Mouse (Mus musculus): ENCODE data around the gene 2900026A02Rik.
A peak's percentile ranks its signal among the peaks of the same experiment; 100 is the strongest.

The 2900026A02Rik gene

DNA sequence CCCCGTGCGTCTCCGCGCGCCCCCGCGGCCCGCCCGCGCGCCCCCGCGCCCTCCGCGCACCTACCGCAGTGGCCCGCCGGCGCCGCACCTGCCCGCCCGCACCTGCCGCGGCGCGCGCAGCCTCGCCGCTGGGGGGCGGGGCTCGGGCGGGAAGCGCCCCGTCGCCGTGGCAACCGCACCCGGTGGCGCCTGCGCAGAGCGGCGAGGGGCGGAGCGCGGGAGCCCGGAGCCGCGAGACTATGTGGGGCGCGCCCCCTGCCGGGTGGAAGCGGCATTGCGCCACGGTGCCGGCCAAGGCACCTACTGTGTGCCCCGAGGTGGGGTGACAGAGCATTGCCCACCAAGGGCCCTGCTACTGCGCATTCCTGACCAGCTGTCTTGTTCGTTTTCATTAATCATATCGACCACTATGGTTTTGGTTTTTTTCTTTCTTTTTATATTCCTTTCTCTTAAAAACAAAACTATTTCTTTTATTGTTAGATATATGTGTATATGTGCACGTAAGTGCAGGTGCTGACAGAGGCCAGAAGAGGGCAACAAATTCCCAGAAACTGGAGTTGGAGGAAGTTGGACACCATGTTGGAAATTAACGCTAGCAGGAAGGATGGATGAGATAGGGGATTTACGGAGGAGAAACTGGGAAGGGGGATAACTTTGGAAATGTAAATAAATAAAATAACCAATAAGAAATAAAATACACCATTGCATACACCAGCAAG is at the start of gene 2900026A02Rik:
Gene 2900026A02Rik, minus strand, starts transcription at position 90 of the 719 bp plus-strand sequence.
- DNase-seq (ENCODE audit: low read depth, low spot score) = peak; percentile 80

GRCm38 (mm10) chr5:113270043-113270442 is 49.0 kb upstream of the 2900026A02Rik start:
- DNase-seq (ENCODE audit: low read depth, low spot score) = peak; percentile 87

GRCm38 (mm10) chr5:113268246-113268645 is 47.2 kb upstream of the 2900026A02Rik start:
- DNase-seq (ENCODE audit: low read depth, low spot score) = no peak

DNA sequence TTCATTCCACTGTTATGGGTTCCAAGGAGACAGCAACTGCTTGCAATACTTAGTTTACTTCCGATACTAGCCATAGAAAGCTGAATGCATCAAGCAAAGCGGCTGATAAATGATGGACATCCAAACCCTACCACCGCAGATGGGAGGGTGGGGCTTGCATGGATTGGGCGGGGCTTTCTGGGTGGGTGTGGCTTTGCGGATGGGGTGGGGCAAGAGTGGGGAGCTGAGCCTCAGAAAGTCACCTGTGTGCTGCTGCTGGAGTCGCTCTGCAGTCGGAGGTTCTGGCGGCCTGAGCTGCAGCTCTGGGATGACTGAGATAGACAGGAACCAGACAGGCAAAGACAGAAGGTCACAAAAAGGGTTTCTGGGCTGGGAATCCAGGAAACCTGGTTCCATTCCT is 44.6 kb upstream of the 2900026A02Rik start:
- peak; percentile 62 for DNase-seq (ENCODE audit: low read depth, low spot score)

DNA sequence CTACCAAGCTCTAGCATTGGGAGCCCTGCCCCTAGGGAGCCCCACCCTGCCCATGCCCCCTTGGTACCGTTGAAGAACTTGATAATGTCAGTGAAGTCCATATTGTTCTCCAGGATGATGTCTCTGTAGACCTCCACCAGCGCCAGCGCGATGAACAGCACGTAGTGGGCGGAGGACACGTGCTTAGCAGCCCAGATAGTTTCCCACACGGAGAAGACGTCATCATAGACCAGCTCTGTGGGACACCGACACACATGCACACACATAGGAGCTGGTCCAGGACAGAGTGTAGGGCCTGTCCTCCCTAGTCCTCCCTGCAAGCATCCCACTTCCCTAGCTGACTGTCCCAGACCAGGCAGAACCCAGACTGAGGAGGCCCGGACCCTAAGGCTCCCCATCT is 29.8 kb upstream of the 2900026A02Rik start:
- DNase-seq (ENCODE audit: low read depth, low spot score) = no peak

DNA sequence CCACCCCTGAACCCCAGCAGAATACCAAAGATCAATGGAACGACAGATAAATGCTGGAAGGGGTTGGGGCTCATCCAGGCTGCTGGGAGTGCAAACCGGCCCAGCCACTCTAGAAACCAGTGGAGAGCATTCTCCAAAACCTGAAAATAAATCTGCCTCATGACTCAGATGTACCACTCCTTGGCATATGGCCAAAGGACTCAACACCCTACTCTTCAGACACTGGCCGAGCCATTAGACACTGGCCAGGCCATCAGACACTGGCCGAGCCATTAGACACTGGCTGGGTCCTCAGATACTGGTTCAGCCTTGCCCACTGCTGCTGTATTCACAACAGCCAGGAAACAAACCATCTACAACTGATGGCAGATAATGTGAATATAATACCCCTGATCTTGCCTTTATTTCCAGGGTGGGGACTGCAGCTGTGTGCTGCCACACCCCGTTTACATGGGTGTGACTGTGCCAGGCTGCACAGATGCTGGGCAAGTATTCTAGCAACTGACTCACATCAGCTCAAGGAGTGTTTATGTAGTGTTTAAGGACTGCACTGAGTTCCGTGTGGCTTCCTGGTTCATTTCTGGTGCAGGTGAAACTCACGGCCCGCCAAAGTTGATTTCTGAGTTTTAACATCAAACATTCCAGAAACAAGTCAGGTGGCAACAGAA is 28.4 kb upstream of the 2900026A02Rik start:
- no peak for DNase-seq (ENCODE audit: low read depth, low spot score)

DNA sequence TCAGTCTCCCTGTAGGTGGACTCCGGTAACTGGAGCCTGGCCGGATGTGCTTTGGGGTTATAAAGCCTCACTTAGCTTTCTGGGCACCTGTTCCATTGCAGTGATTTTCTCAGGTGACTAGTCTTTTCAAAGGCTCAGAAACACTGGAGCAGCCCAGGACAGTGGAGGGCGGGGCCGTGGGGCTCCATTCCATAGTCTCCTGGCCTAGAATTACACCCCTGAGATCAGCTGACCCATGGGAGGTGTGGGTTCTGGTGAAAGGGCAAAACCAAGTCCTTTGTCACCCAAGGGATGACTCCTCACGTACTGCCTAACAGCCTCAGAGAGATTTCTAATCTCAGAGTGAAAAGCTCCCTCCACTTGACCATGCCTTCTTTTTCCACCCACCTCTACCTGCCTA is 9.2 kb upstream of the 2900026A02Rik start:
- DNase-seq (ENCODE audit: low read depth, low spot score) = no peak

- DNase-seq (ENCODE audit: low read depth, low spot score) = peak; percentile 88
Measured at GRCm38 (mm10) chr5:113226632-113227102, 5.6 kb upstream of the 2900026A02Rik start, which contains the start of gene Tmem211. Gene Tmem211, plus strand, starts transcription at chr5:113226909.

- DNase-seq (ENCODE audit: low read depth, low spot score) = no peak
Measured at GRCm38 (mm10) chr5:113225686-113226435, 4.8 kb upstream of the 2900026A02Rik start.

- peak; percentile 87 for DNase-seq (ENCODE audit: low read depth, low spot score)
Measured at GRCm38 (mm10) chr5:113225271-113225670, 4.2 kb upstream of the 2900026A02Rik start.

GRCm38 (mm10) chr5:113223888-113224287 is 2.9 kb upstream of the 2900026A02Rik start:
- DNase-seq (ENCODE audit: low read depth, low spot score) = peak; percentile 57

GRCm38 (mm10) chr5:113220383-113221146 is 471 bp downstream of the 2900026A02Rik start:
- peak; percentile 38 for DNase-seq (ENCODE audit: low read depth, low spot score)

DNA sequence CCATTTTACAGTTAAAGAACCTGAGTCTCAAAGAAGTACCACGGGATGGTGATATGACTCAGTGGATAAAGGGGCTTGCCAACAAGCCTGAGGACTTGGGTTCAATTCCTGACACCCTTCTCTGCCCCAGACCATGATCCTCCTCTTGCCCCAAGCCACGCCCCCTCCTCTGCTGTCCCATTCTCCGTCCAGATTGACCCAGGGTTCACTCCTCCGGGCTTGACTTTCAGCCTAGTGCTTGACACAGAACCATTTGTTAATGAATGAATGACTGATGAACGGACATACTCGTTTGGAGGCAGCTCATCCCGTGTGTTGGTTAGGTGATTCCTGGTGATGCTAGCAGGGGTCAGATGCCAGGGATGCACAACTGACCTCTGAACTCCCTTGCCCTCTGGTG is 1.2 kb downstream of the 2900026A02Rik start:
- DNase-seq (ENCODE audit: low read depth, low spot score) = no peak

- DNase-seq (ENCODE audit: low read depth, low spot score) = no peak
Measured at GRCm38 (mm10) chr5:113219450-113219849, 1.6 kb downstream of the 2900026A02Rik start.

DNA sequence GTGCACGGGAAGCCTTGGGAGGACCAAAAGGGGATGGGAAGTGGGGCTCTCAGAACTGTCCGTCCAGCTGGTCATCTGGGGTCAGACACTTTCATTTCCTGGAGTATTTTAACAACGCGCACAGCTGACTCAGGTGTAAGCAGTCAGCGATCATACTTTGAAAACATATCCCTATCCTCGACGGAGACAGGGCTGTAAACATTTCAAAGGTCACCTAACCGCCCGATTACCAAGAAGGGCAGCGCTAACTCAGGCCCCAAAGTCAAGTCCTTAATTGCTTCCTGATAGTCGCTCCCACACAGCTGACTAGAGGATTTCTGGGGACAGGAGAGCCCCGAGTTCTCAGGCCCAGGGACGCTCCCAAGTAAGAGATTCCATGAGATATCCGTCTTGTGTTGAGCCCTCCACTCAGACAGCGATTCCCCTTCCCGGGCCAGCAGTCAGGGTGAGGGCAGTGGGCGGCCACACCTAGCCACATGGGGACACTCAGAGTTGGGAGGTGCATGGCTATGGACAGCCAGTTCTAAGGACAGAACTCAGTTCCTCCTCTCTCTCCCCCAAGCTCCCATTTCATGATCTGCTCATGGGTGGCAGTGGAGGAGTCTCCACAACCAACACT is 2.3 kb downstream of the 2900026A02Rik start:
- DNase-seq (ENCODE audit: low read depth, low spot score) = no peak

GRCm38 (mm10) chr5:113217076-113217475 is 4.0 kb downstream of the 2900026A02Rik start:
- no peak for DNase-seq (ENCODE audit: low read depth, low spot score)

DNA sequence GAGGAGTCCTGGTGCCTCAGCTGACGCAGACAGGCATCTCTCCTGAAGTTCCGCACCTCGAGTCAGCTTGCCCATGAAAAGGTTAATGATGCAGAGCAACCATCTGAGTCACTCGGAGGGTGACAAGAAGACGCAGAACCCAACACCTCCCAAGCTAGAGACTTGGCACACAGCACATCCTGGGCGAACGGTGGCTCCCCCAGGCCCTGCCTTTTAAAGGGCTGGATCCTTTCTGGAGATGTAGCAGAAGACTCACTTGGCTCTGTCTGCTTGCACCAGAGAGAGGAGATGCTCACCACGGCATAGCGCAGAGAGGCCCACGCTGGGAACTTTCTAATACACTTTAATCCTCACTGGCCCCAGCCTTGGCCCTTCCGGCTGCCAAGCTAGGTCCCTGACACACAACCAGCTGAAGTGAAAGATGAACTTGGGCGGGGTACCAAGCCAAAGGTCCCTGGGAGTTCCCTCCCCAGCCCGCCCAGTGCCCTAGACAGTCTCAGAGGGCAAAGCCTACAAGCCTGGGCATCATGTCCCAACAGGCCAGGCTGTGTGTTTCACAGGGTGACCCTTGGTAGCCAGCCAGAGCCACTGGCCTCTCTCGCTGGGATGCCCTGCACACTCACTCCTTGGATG is 4.6 kb downstream of the 2900026A02Rik start:
- DNase-seq (ENCODE audit: low read depth, low spot score) = no peak

DNA sequence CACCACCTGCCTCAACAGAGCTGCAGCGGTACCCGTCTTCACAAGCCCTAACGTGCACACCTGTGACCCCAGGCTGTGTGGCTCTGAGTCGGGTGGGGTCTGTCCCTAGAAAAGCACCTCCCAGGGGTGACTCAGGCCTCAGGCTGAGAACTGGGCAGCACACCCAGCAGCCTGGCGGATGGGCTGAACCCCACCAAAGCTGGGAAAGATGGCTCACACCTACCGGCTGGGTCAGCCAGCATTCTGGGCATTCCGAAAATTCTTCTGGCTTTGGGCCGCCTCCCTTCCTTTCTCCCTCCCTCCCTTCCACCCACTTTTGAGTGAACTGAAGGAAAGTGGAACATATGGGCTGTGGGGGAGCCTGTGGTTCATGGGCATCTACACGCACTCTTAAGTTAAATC is 5.4 kb downstream of the 2900026A02Rik start:
- peak; percentile 38 for DNase-seq (ENCODE audit: low read depth, low spot score)

DNA sequence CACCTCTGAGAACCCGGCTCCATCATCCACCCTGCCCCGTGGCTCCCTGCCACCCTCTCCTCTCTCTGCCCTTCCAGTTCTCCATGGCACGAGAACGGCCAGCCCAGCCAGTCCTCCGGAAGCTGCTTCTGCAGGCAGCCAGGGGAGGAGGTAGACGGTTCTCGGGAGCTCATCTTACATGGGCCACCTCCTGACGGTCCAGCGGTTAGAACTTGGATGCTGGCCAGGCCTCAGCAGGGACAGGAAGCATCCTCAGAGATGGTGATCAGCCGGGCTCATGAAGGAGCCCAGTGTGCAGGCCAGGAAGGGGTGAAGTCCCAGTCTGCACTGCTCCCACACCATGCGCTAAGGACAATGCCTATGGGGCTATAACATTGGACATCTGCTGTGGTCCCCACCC is 6.6 kb downstream of the 2900026A02Rik start:
- no peak for DNase-seq (ENCODE audit: low read depth, low spot score)

DNA sequence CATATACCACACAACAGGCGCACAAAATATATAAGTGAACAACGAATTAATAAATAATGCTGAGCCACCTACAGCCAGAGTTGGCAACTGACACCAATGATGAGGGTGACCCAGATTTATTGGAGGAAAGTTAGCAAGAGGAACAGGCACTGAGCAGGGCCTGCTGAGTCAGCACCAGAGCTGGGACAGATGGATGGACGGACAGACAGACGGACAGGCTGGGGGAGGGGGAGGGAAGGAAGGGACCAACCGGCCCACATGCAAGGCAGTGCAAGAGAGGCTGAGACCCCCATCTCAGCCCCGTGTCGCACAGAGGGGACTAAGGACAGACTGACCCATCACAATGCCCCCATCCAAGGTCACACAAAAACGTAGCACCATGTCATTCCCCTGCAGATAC is 7.0 kb downstream of the 2900026A02Rik start:
- no peak for DNase-seq (ENCODE audit: low read depth, low spot score)

Measured in R1 (cell line).